Mouse (Mus musculus) gastrocnemius, adult 8-10 months (tissue): ENCODE measurements around the gene Olfr401. TPM values are rescaled to one million over a fixed set of nuclear protein-coding genes. Genes with fewer than 3 reads are reported as not detected.
"Not testable (repeated sequence)": the region's sequence is repeated elsewhere in the genome, so short reads cannot be mapped to it uniquely, and the experiment has no call there.

ENCODE experiments used
- DNase-seq, 2 experiments: peaks; one replicate each; pipeline ENCODE4 v3.0.0; 2022; ENCODE audit warnings: low spot score in 2 of 2
- total RNA-seq, 4 experiments: library from RNA; stranded (reverse); gene quantifications; 2 replicates each; pipeline ENCODE4 v1.2.4; 2022

The Olfr401 gene
- total RNA-seq = not detected

DNA sequence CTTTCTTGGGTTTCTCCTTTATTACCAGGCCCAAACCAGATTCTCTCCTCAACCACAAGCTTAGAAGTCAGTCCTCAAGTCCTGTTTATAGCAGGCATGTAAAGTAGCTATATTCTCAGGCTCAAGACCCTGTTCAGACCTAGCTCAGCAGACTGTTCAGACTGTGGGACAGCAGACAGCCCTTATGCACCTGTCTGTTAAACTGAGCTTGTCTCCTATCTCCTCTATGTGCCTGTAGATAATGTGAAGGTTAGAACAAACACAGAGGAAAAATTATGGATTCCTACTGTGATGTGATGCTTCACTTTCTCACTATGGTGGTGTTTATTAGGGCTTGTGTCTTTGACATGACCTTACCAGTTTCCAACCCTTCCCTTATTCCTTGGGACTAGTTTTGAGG, at the start of gene Olfr401:
Gene Olfr401, plus strand, starts transcription at position 301 of the 400 bp plus-strand sequence.
- DNase-seq = no peak

DNA sequence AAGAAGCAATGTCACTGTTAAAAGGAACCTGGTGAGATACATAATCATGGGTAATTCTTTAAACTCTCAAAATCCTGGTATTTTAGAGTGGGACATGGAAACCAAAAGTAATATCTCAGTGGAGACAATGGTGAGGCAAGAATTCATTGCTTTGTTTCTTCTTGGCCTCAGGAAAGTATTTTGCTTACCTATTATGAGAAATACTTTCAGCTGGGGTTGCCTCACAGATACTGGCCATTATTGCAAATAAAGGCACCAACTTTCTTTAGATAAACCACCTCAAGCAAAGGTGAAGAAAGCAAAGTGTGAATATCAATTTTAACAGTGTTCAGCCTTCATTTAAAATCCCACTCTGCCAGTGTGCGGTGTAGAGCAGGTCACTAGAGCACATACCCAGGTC, 43.9 kb upstream of the Olfr401 start, which contains the start of gene Zfp616:
Gene Zfp616, plus strand, starts transcription at position 301 of the 400 bp plus-strand sequence.
- DNase-seq = no peak

DNA sequence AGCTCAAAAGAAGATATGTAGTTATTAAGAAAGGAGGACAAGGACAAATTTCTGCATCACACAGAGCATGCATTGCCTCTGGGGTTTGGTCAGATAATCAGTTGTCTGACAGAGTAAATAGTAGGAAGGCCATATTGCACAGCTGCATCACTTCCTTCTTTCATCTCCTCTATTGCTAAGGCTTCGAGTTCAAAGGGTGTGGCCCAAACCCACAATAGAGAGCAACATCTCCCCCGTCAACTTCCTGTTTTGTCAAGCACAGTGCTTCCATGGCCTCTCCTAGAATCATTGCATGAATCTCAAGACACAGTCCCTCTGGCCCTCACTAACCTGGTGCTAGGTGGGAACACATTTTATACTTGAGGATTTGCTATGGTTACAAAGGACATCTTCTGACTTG, 12.8 kb upstream of the Olfr401 start:
- DNase-seq = no peak

DNA sequence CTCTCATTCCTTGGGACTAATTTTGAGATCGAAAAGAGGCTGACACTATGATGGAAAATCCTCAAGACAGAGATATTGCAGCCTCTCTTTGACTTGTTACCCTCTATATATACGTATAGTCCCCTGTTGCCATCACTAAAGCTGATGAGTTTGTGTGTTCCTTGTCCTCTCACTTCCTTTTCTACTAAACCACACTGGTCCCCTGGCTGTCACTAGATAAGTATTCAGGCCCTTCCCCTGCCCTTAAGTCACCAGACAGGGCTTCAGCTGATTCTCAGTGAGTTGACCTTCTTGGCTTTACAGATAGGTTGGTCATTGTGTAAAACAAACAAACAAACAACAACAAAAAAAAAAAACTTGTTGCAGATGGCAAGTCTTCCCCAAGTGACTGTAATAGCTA, 12.0 kb upstream of the Olfr401 start:
- DNase-seq = no peak

DNA sequence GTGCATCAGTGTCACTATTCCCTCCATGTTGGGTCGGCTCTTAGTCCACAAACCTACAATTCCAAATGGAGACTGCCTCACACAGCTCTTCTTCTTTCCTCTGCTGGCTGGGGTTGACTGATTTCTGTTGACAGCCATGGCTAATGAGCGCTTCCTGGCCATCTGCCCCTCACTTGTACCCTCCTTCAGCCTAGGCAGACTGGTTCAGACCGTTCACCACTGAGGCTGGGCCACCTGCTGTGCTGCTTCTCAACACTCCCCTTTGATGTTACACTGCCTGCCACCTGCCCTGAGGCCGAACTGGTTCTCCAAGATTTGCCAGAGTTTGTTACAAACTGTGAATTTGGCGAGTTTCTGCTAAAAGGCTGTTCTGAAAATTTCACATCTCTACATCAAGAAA, 8.4 kb upstream of the Olfr401 start:
- no peak for DNase-seq

DNA sequence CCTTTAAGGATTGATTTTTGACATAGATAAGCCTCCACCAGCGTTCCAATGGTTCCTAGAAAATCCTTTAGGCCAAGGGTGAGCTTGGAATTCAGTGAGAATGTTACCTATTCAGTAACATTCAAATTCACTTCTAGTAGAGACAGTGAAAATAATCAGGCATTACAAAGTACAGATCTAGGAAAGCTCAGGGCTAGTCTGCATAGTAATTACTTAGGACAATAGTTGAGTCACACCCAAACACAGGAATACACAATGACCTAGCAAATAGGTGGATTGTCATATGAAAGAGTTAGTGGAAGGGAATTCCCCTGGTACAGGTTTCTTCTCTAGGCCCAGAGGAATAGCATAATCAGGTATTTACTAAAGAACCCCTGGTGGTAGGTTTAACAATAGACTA, 26.5 kb downstream of the Olfr401 start:
- DNase-seq = not testable (repeated sequence)

DNA sequence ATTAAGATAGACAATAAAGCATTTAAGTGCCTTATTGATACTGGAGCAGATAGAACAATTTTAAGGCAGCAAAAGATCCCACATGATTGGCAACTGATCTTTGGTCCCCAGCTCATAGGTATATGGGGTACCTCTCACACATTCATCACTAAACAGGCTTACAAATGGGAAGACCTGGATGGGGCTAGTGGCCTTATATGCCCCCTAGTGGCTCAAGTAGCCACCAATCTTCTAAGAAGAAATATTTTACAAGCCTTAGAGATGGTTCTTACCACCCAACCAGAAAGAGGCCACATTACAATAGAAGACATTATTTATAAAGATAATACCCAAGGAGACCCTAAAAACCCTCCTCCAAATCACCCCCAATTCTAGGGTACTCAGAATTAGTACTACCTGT, 32.4 kb downstream of the Olfr401 start:
- no peak for DNase-seq

DNA sequence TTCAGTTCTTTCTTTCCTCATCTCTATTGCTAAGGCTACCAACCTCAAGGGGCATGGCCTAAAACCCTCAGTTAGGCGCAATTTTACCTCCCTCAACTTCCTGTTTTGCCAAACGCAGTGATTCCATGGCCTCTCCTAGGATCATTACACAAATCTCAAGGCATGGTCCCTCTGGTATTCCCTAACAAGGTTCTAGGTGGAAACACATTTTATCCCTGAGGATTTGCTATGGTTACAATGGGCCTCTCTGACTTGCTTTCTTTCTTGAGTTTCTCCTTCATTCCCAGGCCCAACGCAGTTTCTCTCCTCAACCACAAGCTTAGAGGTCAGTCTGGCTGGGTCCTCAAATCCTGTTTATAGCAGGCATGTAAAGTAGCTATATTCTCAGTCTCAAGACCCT, 39.7 kb downstream of the Olfr401 start, which contains the start of gene Olfr402:
Gene Olfr402, plus strand, starts transcription at position 301 of the 400 bp plus-strand sequence.
- no peak for DNase-seq

DNA sequence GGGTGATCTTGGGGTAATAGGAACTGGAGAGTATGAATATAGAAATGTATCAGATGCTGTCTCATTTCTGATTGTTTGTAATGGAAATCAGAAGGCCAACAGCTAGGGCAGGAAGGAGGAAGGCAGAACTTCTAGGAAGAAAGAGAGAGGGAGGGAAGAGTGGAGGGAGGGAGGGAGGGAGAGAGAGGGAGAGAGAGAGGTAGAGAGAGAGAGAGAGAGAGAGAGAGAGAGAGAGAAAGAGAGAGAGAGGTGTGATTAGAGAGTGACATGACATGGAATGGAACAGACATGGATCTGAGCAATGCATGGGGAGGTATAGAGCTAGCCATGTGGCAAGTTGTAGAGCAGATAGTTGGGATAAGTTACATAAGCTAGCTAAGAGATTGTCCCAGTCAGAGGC, 55.3 kb downstream of the Olfr401 start:
- no peak for DNase-seq

Other genes starting within 250 kb of the Olfr401 start
- gene Olfr394, start 222.9 kb upstream of the Olfr401 start, total RNA-seq = not detected
- gene Olfr395, start 204.4 kb upstream of the Olfr401 start, total RNA-seq = not detected
- gene Olfr23, start 177.0 kb upstream of the Olfr401 start, total RNA-seq = not detected
- not detected for gene Olfr397, start 152.9 kb upstream of the Olfr401 start, total RNA-seq
- not detected for gene Olfr398, start 123.3 kb upstream of the Olfr401 start, total RNA-seq
- not detected for gene Olfr139, start 57.2 kb upstream of the Olfr401 start, total RNA-seq
- gene Olfr399, start 57.1 kb upstream of the Olfr401 start, total RNA-seq = not detected
- gene Zfp616, start 43.8 kb upstream of the Olfr401 start, total RNA-seq = not detected
- gene Olfr402, start 39.8 kb downstream of the Olfr401 start, total RNA-seq = not detected
- not detected for gene Olfr403, start 72.5 kb downstream of the Olfr401 start, total RNA-seq
- not detected for gene Olfr43, start 97.7 kb downstream of the Olfr401 start, total RNA-seq
- gene Olfr406, start 146.1 kb downstream of the Olfr401 start, total RNA-seq = not detected
- not detected for gene Olfr59, start 170.0 kb downstream of the Olfr401 start, total RNA-seq
- not detected for gene Olfr410, start 224.3 kb downstream of the Olfr401 start, total RNA-seq
- gene Olfr411, start 238.9 kb downstream of the Olfr401 start, total RNA-seq = not detected
- gene Olfr412, start 248.4 kb downstream of the Olfr401 start, total RNA-seq = not detected